Mouse (Mus musculus) heart, postnatal 0 days (tissue): ENCODE results near the gene Mroh2a.

ENCODE experiments used
- CTCF ChIP-seq: IDR thresholded peaks from 2 replicates; pipeline ENCODE4 v1.5.1; 2016; ENCODE audit warnings: antibody characterized with exemption, control low read depth, low read depth
- EP300 ChIP-seq: IDR thresholded peaks from 2 replicates; pipeline ENCODE4 v1.6.1; 2016; ENCODE audit warnings: antibody characterized with exemption, low read depth

GRCm38 (mm10) chr1:88287697-88287980 is 60.9 kb downstream of the Mroh2a start:
- TF ChIP-seq CTCF (peak; percentile 77), EP300 (no peak)
